Mouse (Mus musculus) right cerebral cortex, adult 2 months (tissue): Measurements from ENCODE around the gene Cstf2t.
A peak's percentile ranks its signal among the peaks of the same experiment; 100 is the strongest.

ENCODE experiments used
- DNase-seq, 2 experiments: peaks; one replicate each; pipeline ENCODE4 v3.0.0; 2021 to 2022; ENCODE audit warnings: low spot score in 2 of 2

Gene Cstf2t

DNA sequence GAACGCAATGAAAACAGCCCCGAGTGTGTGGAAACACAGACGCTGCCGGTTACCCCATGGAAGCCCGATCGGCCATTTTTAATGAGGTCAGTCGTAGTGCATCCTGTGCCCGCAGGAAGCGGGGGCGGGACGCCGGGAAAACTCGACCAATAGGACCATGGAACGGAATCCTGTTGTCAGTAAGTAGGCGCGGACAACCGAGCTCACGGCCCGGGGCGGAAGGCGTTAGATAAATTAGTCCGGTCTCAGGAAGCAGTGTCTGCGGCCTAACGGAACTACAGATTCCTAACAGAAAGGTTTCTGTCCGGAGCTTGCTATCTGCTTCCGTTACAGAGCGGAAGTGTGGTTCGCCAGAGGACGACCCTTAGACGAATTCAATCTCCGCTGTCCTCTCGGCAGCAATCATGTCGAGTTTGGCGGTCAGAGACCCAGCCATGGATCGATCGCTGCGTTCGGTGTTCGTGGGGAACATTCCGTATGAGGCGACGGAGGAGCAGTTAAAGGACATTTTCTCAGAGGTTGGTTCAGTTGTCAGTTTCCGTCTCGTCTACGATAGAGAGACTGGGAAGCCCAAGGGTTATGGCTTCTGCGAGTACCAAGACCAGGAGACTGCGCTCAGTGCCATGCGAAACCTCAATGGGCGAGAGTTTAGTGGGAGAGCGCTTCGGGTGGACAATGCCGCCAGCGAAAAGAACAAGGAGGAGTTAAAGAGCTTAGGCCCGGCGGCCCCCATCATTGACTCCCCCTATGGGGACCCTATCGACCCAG is at the start of gene Cstf2t:
TSS of gene Cstf2t (plus strand) at position 176 of the 768 bp plus-strand sequence.
- DNase-seq = peak; percentile 100

DNA sequence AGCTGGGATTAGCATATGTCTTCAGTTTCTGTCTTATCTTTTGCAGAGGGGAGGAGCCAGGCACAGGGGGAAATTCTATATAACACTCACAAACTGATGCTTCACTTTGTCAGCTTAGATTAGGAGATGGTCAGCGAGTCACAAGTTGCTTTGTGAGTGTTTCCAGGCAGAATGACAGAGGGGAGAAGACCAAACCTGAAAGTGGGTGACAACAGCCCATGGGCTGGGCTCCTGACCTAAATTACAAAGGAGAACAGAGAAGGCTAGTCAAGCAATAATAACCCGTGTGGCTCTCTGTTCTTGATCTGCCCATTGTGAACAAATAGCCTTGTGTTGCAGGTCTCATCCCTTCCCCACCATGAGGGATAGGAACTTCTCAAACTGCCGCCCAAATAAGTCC is 43.7 kb upstream of the Cstf2t start:
- no peak for DNase-seq

- no peak for DNase-seq
Measured at GRCm38 (mm10) chr19:31040948-31041847, 41.4 kb upstream of the Cstf2t start.

DNA sequence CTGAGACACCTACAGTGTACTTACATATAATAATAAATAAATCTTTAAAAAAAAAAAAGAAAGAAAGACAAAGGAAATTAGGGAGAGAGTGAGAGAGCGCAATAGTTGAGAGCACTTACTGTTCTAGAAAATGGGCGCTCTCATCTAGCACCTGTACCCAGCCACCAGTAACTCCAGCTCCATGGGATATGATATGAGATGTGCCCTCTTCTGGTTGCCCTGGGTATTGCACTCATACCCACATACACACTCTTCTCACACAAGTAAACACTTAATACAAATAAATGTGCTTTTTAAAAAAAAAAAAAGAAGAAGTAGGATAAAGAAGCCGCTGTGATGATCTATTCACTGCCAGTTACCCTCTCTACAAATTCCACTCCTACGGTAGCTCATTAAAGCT is 36.0 kb upstream of the Cstf2t start:
- no peak for DNase-seq

GRCm38 (mm10) chr19:31064740-31065139 is 17.9 kb upstream of the Cstf2t start:
- DNase-seq = no peak

DNA sequence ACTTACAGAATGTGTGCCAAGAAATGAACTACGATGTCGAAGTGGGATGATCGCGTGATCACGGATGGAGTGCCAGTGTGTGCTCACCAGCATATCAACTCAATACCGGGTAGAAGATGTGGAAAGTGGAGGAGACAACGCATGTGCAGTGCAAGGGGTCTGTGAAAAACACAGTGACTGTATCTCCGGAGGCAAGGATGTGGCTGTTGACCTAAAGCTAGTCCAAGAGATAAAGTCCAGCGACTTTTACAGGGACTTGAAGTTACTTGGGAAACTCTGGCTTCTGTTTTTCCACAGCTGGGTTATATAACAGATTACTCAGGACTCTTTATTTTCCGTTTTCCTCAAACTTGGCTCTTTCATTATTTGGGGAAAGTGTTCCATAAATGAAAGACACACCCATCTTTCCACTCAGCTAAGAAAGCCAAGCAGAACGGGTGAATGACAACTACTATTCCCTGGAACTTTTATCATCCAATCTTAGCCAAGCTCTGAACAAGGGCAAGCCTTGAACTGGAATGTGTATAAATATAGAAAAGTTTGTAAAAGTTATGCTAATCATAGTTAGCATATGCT is 17.3 kb upstream of the Cstf2t start:
- no peak for DNase-seq

GRCm38 (mm10) chr19:31073959-31074716 is 8.5 kb upstream of the Cstf2t start:
- peak in 1 of 2 experiments; percentile 21 for DNase-seq

GRCm38 (mm10) chr19:31074717-31075063 is 7.9 kb upstream of the Cstf2t start:
- no peak for DNase-seq

GRCm38 (mm10) chr19:31076106-31076505 is 6.5 kb upstream of the Cstf2t start:
- no peak for DNase-seq

DNA sequence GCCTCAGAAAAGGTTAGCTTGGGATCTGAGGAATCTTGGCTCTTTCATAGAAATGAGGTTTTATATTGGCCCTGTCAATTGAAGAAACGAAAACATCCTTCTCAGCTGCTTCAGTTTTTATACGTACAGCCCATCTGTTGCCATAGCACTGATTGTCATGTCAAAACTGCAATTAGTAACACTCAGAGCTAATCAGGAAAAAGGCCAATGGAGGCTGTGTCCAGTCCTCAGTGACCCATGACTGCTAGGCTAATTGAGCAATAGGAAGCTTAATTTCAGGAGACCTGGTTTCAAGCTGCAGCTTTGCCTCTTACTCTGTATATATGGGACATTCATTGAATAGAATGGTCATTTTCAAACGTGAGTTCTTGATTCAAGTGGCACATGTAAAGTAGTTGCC is 4.4 kb upstream of the Cstf2t start:
- no peak for DNase-seq

GRCm38 (mm10) chr19:31082226-31082625 is 411 bp upstream of the Cstf2t start:
- DNase-seq = no peak

GRCm38 (mm10) chr19:31083761-31084160 is 1.1 kb downstream of the Cstf2t start:
- no peak for DNase-seq

GRCm38 (mm10) chr19:31097857-31098256 is 15.2 kb downstream of the Cstf2t start:
- DNase-seq = no peak

DNA sequence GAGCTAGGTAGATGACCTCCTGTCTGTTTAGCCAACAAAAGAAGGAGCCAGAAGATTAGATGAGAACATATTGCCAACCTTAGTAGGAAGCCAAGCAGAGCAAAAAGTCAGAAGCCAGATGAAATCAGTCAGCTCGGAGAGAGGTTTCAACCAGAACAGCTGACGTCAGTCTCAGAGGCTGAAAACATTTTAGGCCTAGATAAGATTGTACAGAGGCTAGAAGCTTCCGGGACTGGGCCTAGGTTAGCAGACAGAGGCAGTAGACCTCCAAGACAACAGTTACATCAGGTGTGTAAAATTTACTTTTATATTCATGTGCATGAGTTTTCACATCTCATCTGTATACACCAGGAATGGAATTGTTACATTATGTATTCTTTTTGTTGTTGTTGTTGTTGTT is 16.7 kb downstream of the Cstf2t start:
- no peak for DNase-seq

GRCm38 (mm10) chr19:31104764-31105163 is 22.1 kb downstream of the Cstf2t start:
- DNase-seq = no peak

DNA sequence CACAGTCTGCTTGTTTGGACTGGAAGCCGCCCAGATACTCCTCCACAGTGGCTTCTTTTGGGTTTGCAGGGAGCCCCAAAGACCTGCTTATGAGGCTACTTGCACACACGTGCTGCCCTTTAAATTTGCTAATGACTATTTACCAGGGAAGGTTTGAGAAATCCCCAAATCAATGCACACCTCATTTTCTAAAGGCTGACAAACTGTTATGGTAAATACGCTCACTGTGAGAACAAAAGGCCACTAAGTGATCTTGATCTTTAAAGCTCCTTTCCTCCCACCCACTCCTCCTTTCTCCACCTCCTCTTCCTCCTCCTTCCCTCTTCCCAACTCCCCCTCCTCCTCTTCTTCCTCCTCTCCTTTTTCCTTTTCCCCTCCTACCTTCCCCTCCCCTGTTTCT is 23.4 kb downstream of the Cstf2t start:
- no peak for DNase-seq

GRCm38 (mm10) chr19:31106835-31107554 is 24.4 kb downstream of the Cstf2t start:
- DNase-seq = no peak

- peak; percentile 27 to 52 for DNase-seq
Measured at GRCm38 (mm10) chr19:31114690-31115089, 32.1 kb downstream of the Cstf2t start.

DNA sequence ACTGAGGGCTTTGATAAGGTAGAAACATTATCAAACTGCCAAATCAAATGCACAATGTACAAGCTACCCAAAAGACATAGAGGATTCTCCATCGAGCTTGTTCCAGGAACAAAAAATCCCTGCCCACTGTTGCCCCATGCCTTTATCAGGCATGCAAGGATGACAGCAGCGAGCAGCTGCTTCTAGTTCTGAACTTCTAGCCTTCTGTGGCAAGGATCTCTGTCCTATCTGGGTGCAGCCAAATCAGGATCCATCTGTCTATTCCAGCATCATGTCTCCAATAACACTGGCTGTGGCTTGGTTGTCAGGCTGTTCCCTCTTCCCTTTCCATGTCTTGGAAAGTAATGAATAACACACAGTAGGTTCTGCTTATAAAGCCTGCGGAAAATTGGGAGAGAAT is 42.0 kb downstream of the Cstf2t start:
- no peak for DNase-seq

DNA sequence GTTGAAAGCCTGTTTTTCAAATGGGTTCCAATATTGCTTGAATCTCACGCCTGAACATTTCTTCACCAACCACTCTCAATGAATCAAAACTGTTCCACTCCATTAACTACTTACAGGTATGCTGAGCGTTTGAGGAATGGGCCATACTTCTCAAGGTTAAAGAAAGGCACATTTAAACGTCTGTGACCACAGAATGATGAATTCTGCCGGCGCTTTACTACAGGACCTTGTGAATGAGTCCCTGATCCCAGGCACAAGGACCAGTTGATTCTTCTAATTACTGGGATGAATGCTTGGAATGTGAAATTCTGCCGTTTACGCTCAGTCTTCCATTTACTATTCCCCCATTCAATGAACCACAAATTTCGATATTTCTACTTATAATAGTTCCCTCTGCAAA is 50.0 kb downstream of the Cstf2t start:
- DNase-seq = no peak

DNA sequence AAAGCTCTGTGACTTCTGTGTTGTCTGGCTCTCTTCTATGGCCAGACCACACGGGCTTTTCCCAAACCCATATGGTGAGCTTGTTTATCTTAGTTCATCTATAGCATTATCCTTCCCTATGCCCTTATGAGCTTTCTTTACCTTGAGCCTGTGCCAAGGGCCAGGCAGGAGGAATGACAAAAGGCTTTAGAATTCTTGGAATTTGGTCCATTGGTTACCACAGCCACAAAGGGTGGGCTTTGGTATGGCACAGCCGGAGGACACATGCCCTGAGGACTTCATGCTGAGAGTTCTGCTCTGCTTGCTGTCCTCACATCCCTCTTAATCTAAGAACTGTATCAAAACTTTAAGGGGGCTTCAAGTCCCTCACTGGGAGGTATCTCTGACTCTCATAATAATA is 53.7 kb downstream of the Cstf2t start:
- no peak for DNase-seq
